Mouse (Mus musculus) CD4-positive, CD25-positive, alpha-beta regulatory T cell, adult 9 weeks (primary cell): ENCODE measurements around the gene Car8. TPM values are rescaled to one million over a fixed set of nuclear protein-coding genes. Genes with fewer than 3 reads are reported as not detected.

Source experiments
- polyA plus RNA-seq: library from polyadenylated mRNA; unstranded; fragments of 100-300 nt; shearing (Covaris generic); gene quantifications from one replicate; pipeline ENCODE4 v1.2.1, GENCODE M21; 2017

Car8 gene
- polyA plus RNA-seq, result not detected

GRCm38 (mm10) chr4:8238560-8239305 lies at the start of gene Car8:
Car8 (minus strand) TSS chr4:8239041.

